Mouse (Mus musculus): Measurements from ENCODE around the gene Olfr806. TPM values are rescaled to one million over a fixed set of nuclear protein-coding genes. Genes with fewer than 3 reads are reported as not detected.

Gene Olfr806
- polyA plus RNA-seq (2015; fragmentation: Nextera tagmentation; extraction: Ambion mirVana): not detected in 2 replicates

GRCm38 (mm10) chr10:129741821-129742220 is at the start of gene Olfr806:
TSS of gene Olfr806 (minus strand) at chr10:129741921.
- H3K9ac ChIP-seq: no peak within 1 kb of the TSS
- no peaks in the 10 kb centered on the region for H3K27me3 ChIP-seq
- H3K27ac ChIP-seq: no peak within 1 kb of the TSS
- H3K4me1 ChIP-seq (replicated peaks): no peaks in the 10 kb centered on the region
- ATAC-seq (replicated peaks; ENCODE audit: insufficient number of reproducible peaks, insufficient read depth, low FRiP score, low read depth): no peak
- no peak within 1 kb of the TSS for H3K4me3 ChIP-seq
- H3K4me2 ChIP-seq: no peak within 1 kb of the TSS
- H3K9me3 ChIP-seq (replicated peaks): no peaks in the 10 kb centered on the region
- H3K36me3 ChIP-seq: no peaks in the 10 kb centered on the region

GRCm38 (mm10) chr10:129778123-129778522 is 36.4 kb upstream of the Olfr806 start:
- Histone ChIP-seq H3K4me1 (replicated peaks) (no peaks in the 10 kb centered on the region), H3K9me3 (replicated peaks) (no peaks in the 10 kb centered on the region), H3K4me2 (no peak overlapping the region), H3K36me3 (no peaks in the 10 kb centered on the region), H3K27me3 (no peaks in the 10 kb centered on the region), H3K9ac (no peak overlapping the region), H3K27ac (no peak overlapping the region), H3K4me3 (no peak overlapping the region)
- ATAC-seq (replicated peaks; ENCODE audit: insufficient number of reproducible peaks, insufficient read depth, low FRiP score, low read depth): no peak

DNA sequence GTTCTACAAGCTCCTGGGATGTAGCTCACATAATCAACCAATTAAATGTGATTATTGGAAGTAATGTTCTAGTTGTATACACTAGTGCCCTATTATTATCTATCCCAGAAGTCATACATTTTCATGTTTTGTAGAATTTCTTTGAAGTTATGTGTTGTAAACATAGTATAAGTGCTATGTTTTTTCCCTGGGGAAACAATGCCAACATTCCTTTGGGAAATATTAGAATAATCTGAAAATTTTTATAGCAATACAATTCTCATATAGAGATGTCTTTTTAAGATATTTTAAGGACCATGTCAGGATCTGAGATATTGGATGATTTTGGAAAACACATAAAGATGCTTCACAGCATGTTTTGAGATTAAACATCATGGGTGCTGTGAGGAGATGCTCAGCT is 32.6 kb upstream of the Olfr806 start, which contains the start of gene Olfr809:
Gene Olfr809 (plus strand): TSS at position 301 of the 400 bp plus-strand sequence.
- Histone ChIP-seq H3K4me3 (no peak within 1 kb of the TSS), H3K9me3 (replicated peaks) (no peaks in the 10 kb centered on the region), H3K4me2 (no peak within 1 kb of the TSS), H3K36me3 (no peaks in the 10 kb centered on the region), H3K9ac (no peak within 1 kb of the TSS), H3K27me3 (no peaks in the 10 kb centered on the region), H3K27ac (no peak within 1 kb of the TSS), H3K4me1 (replicated peaks) (no peaks in the 10 kb centered on the region)
- ATAC-seq (replicated peaks; ENCODE audit: insufficient number of reproducible peaks, insufficient read depth, low FRiP score, low read depth): no peak

- Histone ChIP-seq H3K9ac (no peak within 1 kb of the TSS), H3K4me3 (no peak within 1 kb of the TSS), H3K27me3 (no peaks in the 10 kb centered on the region), H3K4me1 (replicated peaks) (no peaks in the 10 kb centered on the region), H3K9me3 (replicated peaks) (no peaks in the 10 kb centered on the region), H3K36me3 (no peaks in the 10 kb centered on the region), H3K27ac (no peak within 1 kb of the TSS), H3K4me2 (no peak within 1 kb of the TSS)
- no peak for ATAC-seq (replicated peaks; ENCODE audit: insufficient number of reproducible peaks, insufficient read depth, low FRiP score, low read depth)
- 81% methylated on average over 1 of the region's 1 CpGs for WGBS
Observed at GRCm38 (mm10) chr10:129765182-129765581, 23.5 kb upstream of the Olfr806 start, which contains the start of gene Olfr808. TSS of gene Olfr808 (plus strand) at chr10:129765482.

DNA sequence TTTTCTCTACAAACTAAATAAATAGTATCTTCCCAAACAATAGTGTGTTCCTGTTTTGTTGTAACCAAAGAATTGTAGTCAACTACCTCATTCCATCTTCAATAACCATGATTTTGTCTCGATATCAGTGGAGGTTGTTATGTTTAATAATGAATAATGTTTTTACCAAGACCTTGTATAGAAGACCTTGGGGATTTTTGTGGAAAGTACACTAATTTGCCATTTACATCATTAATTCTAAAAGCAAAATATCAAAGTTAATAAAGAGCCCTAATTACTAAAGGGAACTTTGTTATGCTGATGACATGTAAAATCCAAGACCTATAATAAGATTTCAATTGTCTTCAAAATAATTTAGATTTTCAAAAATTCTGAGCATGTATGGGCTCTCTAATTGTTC is 16.0 kb upstream of the Olfr806 start, which contains the start of gene Olfr807:
Gene Olfr807 (minus strand): TSS at position 101 of the 400 bp plus-strand sequence.
- Histone ChIP-seq H3K9me3 (replicated peaks) (no peaks in the 10 kb centered on the region), H3K27ac (no peak within 1 kb of the TSS), H3K4me1 (replicated peaks) (no peaks in the 10 kb centered on the region), H3K9ac (no peak within 1 kb of the TSS), H3K27me3 (no peaks in the 10 kb centered on the region), H3K4me2 (no peak within 1 kb of the TSS), H3K36me3 (no peaks in the 10 kb centered on the region), H3K4me3 (no peak within 1 kb of the TSS)
- no peak for ATAC-seq (replicated peaks; ENCODE audit: insufficient number of reproducible peaks, insufficient read depth, low FRiP score, low read depth)
- 91% methylated on average over 1 of the region's 1 CpGs for WGBS

DNA sequence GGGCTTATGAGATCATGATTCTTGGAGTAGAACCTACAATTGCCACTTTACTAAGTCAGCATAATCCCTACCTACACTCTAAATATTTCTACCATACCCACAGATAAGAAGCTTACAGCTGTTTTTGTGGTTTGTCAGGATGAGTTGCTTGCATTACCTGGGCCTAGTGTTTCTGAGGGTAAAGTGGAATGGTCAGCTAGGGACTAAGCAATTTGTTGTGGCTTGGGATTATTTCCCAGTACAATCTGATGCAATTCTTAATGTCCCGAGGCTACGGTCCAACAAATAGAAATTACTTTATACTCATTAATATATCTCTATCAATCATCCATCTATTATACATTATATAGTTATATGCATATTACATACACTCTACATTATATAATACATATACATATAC is 12.4 kb downstream of the Olfr806 start, which contains the start of gene Olfr805:
Gene Olfr805 (minus strand): TSS at position 101 of the 400 bp plus-strand sequence.
- ATAC-seq (replicated peaks; ENCODE audit: insufficient number of reproducible peaks, insufficient read depth, low FRiP score, low read depth): no peak
- Histone ChIP-seq H3K27me3 (no peaks in the 10 kb centered on the region), H3K36me3 (no peaks in the 10 kb centered on the region), H3K4me3 (no peak within 1 kb of the TSS), H3K9me3 (replicated peaks) (no peaks in the 10 kb centered on the region), H3K27ac (no peak within 1 kb of the TSS), H3K9ac (no peak within 1 kb of the TSS), H3K4me1 (replicated peaks) (no peaks in the 10 kb centered on the region), H3K4me2 (no peak within 1 kb of the TSS)
- 91% methylated on average over 2 of the region's 2 CpGs for WGBS

DNA sequence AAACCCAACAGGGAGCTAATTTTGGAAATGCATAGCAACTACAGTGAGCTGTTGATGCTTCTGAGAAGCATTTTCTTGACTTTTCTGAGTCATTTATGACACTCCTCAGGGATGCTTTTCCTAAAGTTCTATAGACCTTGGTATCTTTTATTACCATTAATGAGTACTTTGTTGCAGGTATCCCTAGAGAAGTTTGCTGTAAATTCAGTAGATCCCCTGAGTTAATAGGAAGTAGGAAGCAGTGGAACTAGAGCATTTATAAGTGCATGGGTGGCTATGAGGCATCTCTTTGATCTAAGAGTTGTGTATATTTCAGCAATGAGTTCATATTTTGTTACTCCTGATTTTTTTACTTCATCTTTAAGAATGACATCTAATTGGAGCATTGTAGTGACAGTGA is 38.8 kb downstream of the Olfr806 start, which contains the start of gene Olfr804:
Gene Olfr804 (plus strand): TSS at position 301 of the 400 bp plus-strand sequence.
- Histone ChIP-seq H3K36me3 (no peaks in the 10 kb centered on the region), H3K9ac (no peak within 1 kb of the TSS), H3K27ac (no peak within 1 kb of the TSS), H3K4me3 (no peak within 1 kb of the TSS), H3K4me1 (replicated peaks) (no peaks in the 10 kb centered on the region), H3K27me3 (no peaks in the 10 kb centered on the region), H3K9me3 (replicated peaks) (no peaks in the 10 kb centered on the region), H3K4me2 (no peak within 1 kb of the TSS)
- no peak for ATAC-seq (replicated peaks; ENCODE audit: insufficient number of reproducible peaks, insufficient read depth, low FRiP score, low read depth)

DNA sequence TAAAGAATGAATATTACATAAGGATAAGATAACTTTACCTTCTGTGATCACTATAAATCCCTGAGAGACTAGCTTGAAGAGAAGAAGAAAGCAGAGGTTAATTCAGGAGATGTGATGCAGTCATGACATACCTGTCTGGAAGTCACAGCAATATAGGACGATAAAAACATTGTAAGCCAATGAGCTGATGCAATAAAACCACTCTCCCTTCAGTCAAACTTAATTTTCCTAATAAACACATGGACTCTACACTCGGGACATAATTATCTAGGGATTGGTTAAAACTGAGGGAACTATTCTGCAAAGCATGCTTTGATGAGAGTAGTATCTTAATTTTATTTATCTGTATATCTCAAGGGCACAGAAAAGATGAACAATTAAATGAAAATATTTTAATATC is 47.5 kb downstream of the Olfr806 start, which contains the start of gene Olfr803:
Gene Olfr803 (minus strand): TSS at position 101 of the 400 bp plus-strand sequence.
- Histone ChIP-seq H3K9me3 (replicated peaks) (no peaks in the 10 kb centered on the region), H3K4me2 (no peak within 1 kb of the TSS), H3K36me3 (no peaks in the 10 kb centered on the region), H3K27ac (no peak within 1 kb of the TSS), H3K4me1 (replicated peaks) (no peaks in the 10 kb centered on the region), H3K27me3 (no peaks in the 10 kb centered on the region), H3K4me3 (no peak within 1 kb of the TSS), H3K9ac (no peak within 1 kb of the TSS)
- no peak for ATAC-seq (replicated peaks; ENCODE audit: insufficient number of reproducible peaks, insufficient read depth, low FRiP score, low read depth)
- 73% methylated on average over 2 of the region's 2 CpGs for WGBS

- Histone ChIP-seq H3K9ac (no peak within 1 kb of the TSS), H3K4me3 (no peak within 1 kb of the TSS), H3K4me2 (no peak within 1 kb of the TSS), H3K4me1 (replicated peaks) (no peaks in the 10 kb centered on the region), H3K27me3 (no peaks in the 10 kb centered on the region), H3K27ac (no peak within 1 kb of the TSS), H3K36me3 (no peaks in the 10 kb centered on the region), H3K9me3 (replicated peaks) (no peaks in the 10 kb centered on the region)
- no peak for ATAC-seq (replicated peaks; ENCODE audit: insufficient number of reproducible peaks, insufficient read depth, low FRiP score, low read depth)
- 54% methylated on average over 1 of the region's 1 CpGs for WGBS
Observed at GRCm38 (mm10) chr10:129688069-129688468, 53.7 kb downstream of the Olfr806 start, which contains the start of gene Olfr802. TSS of gene Olfr802 (minus strand) at chr10:129688169.

Small RNA genes lying within 50 kb of the gene (microRNA-seq; reads per million reads assigned to microRNA genes)
- gene Gm24485: not detected

Other genes with a start within 250 kb of the Olfr806 start
- gene Olfr790, start 243.4 kb downstream of the Olfr806 start, polyA plus RNA-seq (2015; fragmentation: Nextera tagmentation; extraction: Ambion mirVana): not detected in 2 replicates
- gene Olfr791, start 220.1 kb downstream of the Olfr806 start, polyA plus RNA-seq (2015; fragmentation: Nextera tagmentation; extraction: Ambion mirVana): not detected in 2 replicates
- not detected in 2 replicates for gene Olfr792, start 202.8 kb downstream of the Olfr806 start, polyA plus RNA-seq (2015; fragmentation: Nextera tagmentation; extraction: Ambion mirVana)
- gene Olfr794, start 174.3 kb downstream of the Olfr806 start, polyA plus RNA-seq (2015; fragmentation: Nextera tagmentation; extraction: Ambion mirVana): not detected in 2 replicates
- not detected in 2 replicates for gene Olfr796, start 129.4 kb downstream of the Olfr806 start, polyA plus RNA-seq (2015; fragmentation: Nextera tagmentation; extraction: Ambion mirVana)
- gene Olfr798, start 114.0 kb downstream of the Olfr806 start, polyA plus RNA-seq (2015; fragmentation: Nextera tagmentation; extraction: Ambion mirVana): not detected in 2 replicates
- not detected in 2 replicates for gene Olfr799, start 104.4 kb downstream of the Olfr806 start, polyA plus RNA-seq (2015; fragmentation: Nextera tagmentation; extraction: Ambion mirVana)
- not detected in 2 replicates for gene Olfr800, start 84.2 kb downstream of the Olfr806 start, polyA plus RNA-seq (2015; fragmentation: Nextera tagmentation; extraction: Ambion mirVana)
- gene Olfr801, start 68.1 kb downstream of the Olfr806 start, polyA plus RNA-seq (2015; fragmentation: Nextera tagmentation; extraction: Ambion mirVana): not detected in 2 replicates
- gene Olfr802, start 53.8 kb downstream of the Olfr806 start, polyA plus RNA-seq (2015; fragmentation: Nextera tagmentation; extraction: Ambion mirVana): not detected in 2 replicates
- gene Olfr803, start 47.6 kb downstream of the Olfr806 start, polyA plus RNA-seq (2015; fragmentation: Nextera tagmentation; extraction: Ambion mirVana): not detected in 2 replicates
- not detected in 2 replicates for gene Olfr804, start 38.7 kb downstream of the Olfr806 start, polyA plus RNA-seq (2015; fragmentation: Nextera tagmentation; extraction: Ambion mirVana)
- not detected in 2 replicates for gene Olfr805, start 12.5 kb downstream of the Olfr806 start, polyA plus RNA-seq (2015; fragmentation: Nextera tagmentation; extraction: Ambion mirVana)
- not detected in 2 replicates for gene Olfr807, start 15.9 kb upstream of the Olfr806 start, polyA plus RNA-seq (2015; fragmentation: Nextera tagmentation; extraction: Ambion mirVana)
- gene Olfr808, start 23.6 kb upstream of the Olfr806 start, polyA plus RNA-seq (2015; fragmentation: Nextera tagmentation; extraction: Ambion mirVana): not detected in 2 replicates
- gene Olfr809, start 32.7 kb upstream of the Olfr806 start, polyA plus RNA-seq (2015; fragmentation: Nextera tagmentation; extraction: Ambion mirVana): not detected in 2 replicates
- not detected in 2 replicates for gene Olfr810, start 53.0 kb upstream of the Olfr806 start, polyA plus RNA-seq (2015; fragmentation: Nextera tagmentation; extraction: Ambion mirVana)
- gene Olfr811, start 62.5 kb upstream of the Olfr806 start, polyA plus RNA-seq (2015; fragmentation: Nextera tagmentation; extraction: Ambion mirVana): not detected in 2 replicates
- gene Olfr812, start 104.2 kb upstream of the Olfr806 start, polyA plus RNA-seq (2015; fragmentation: Nextera tagmentation; extraction: Ambion mirVana): not detected in 2 replicates
- gene Olfr813, start 113.4 kb upstream of the Olfr806 start, polyA plus RNA-seq (2015; fragmentation: Nextera tagmentation; extraction: Ambion mirVana): not detected in 2 replicates
- gene Olfr814, start 137.9 kb upstream of the Olfr806 start, polyA plus RNA-seq (2015; fragmentation: Nextera tagmentation; extraction: Ambion mirVana): not detected in 2 replicates
- gene Olfr815, start 163.9 kb upstream of the Olfr806 start, polyA plus RNA-seq (2015; fragmentation: Nextera tagmentation; extraction: Ambion mirVana): not detected in 2 replicates
- gene Olfr816, start 173.7 kb upstream of the Olfr806 start, polyA plus RNA-seq (2015; fragmentation: Nextera tagmentation; extraction: Ambion mirVana): not detected in 2 replicates
- not detected in 2 replicates for gene Olfr818, start 207.2 kb upstream of the Olfr806 start, polyA plus RNA-seq (2015; fragmentation: Nextera tagmentation; extraction: Ambion mirVana)
- not detected in 2 replicates for gene Olfr819, start 225.3 kb upstream of the Olfr806 start, polyA plus RNA-seq (2015; fragmentation: Nextera tagmentation; extraction: Ambion mirVana)
- not detected in 2 replicates for gene Olfr247, start 234.2 kb upstream of the Olfr806 start, polyA plus RNA-seq (2015; fragmentation: Nextera tagmentation; extraction: Ambion mirVana)
- not detected in 2 replicates for gene Gm10310, start 243.1 kb upstream of the Olfr806 start, polyA plus RNA-seq (2015; fragmentation: Nextera tagmentation; extraction: Ambion mirVana)

Data from heart, embryonic 15.5 days (tissue).